Mouse (Mus musculus): Measurements from ENCODE around the gene Rfng.

DNA sequence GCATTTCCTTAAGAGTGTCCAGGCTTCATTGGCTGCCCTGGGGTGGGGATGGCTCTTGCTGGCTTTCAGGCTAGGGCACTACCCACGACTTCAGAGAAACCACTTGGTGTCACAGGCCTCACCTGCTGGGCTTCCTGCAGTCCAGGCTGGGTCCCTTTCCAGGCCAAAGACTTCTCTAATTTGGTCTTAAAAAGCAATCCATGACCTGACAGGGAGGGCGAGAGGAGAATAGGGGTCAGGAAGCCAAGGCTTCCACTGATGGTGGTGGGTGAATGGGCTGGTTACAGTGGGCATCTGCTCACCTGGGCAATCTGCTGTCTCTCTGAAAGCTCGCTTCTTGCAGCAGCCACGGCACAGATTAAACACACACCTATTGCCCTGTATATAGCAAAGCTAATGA lies 5.3 kb upstream of the Rfng start:
- no peak for TF ChIP-seq MYOD1 (IDR thresholded peaks at IDR 0.05; ENCODE audit: control insufficient read depth in 1 of 3, insufficient read length in 2 of 3, low read depth in 2 of 3)
- TF ChIP-seq POLR2A (IDR thresholded peaks at IDR 0.05; ENCODE audit: insufficient read length, low read depth), result no peak
- no peak for TF ChIP-seq TCF12 (IDR thresholded peaks at IDR 0.05; ENCODE audit: insufficient read depth, poor library complexity, severe bottlenecking)
- TF ChIP-seq E2F4 (IDR thresholded peaks at IDR 0.05; ENCODE audit: insufficient read depth), result no peak
- no peak for TF ChIP-seq MYOG (IDR thresholded peaks at IDR 0.05; ENCODE audit: control insufficient read depth in 1 of 3, insufficient read depth in 1 of 3, insufficient read length in 2 of 3, low read depth in 2 of 3)
- TF ChIP-seq SRF (IDR thresholded peaks at IDR 0.05; ENCODE audit: control insufficient read depth, insufficient read length, low read depth), result no peak

All from myocyte (in vitro differentiated cells).